Mouse (Mus musculus): ENCODE measurements around the gene Zan.

DNA sequence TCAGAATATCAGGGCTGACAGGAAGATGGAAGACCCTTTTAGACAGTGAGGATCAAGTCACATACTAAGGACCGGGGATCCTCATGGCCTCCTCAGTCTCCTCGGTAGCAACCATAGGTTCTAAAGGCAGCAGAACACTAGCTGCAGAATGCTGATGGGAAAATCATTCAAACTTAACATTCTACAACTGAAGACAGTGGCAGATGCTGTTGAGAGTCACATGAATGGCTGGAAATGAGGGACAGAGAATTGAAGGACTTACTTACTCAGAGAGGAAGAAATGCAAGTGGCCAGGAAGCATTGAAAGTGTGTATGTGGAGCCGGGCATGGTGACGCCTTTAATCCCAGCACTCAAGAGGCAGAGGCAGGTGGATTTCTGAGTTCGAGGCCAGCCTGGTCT is at the start of gene Zan:
- TF ChIP-seq CTCF (IDR thresholded peaks at IDR 0.05; ENCODE audit: insufficient read depth, low read depth, low read length) (no peak), POLR2A (IDR thresholded peaks at IDR 0.05; ENCODE audit: insufficient read depth, low read depth, low read length) (no peak)
